Mouse (Mus musculus): ENCODE data around the gene Trex1. TPM values are rescaled to one million over a fixed set of nuclear protein-coding genes. Genes with fewer than 3 reads are reported as not detected.

Gene Trex1
- polyA plus RNA-seq (2015; fragmentation: Nextera tagmentation; extraction: Ambion mirVana): 13.6 and 14.2 TPM in 2 replicates

GRCm38 (mm10) chr9:109059136-109059903, at the start of gene Trex1:
Gene Trex1 (minus strand): TSS chr9:109059734.
- no peaks in the 10 kb centered on the region for H3K9me3 ChIP-seq (ENCODE audit: control insufficient read depth, low read length)
- WGBS: 27% methylated on average over 15 of the region's 15 CpGs
- H3K4me2 ChIP-seq (ENCODE audit: low read length): peak within 1 kb of the TSS; percentile 71
- no peaks in the 10 kb centered on the region for H3K27me3 ChIP-seq (replicated peaks; ENCODE audit: control insufficient read depth, insufficient read depth, low read length)
- peak within 1 kb of the TSS; percentile 78 for H3K27ac ChIP-seq (ENCODE audit: low read depth, low read length)
- ATAC-seq: peak; percentile 71
- H3K9ac ChIP-seq (ENCODE audit: low read depth, low read length): peak within 1 kb of the TSS; percentile 59
- H3K36me3 ChIP-seq (ENCODE audit: control insufficient read depth, insufficient read depth, low read length): peaks cover 30% of the 10 kb centered on the region
- H3K4me3 ChIP-seq (ENCODE audit: low read length): peak within 1 kb of the TSS; percentile 39
- peaks cover 23% of the 10 kb centered on the region for H3K4me1 ChIP-seq (ENCODE audit: control insufficient read depth, insufficient read depth, low read depth, low read length)

- Histone ChIP-seq H3K4me3 (ENCODE audit: low read length) (no peak overlapping the region), H3K27me3 (replicated peaks; ENCODE audit: control insufficient read depth, insufficient read depth, low read length) (no peaks in the 10 kb centered on the region), H3K36me3 (ENCODE audit: control insufficient read depth, insufficient read depth, low read length) (peaks cover 43% of the 10 kb centered on the region), H3K9ac (ENCODE audit: low read depth, low read length) (no peak overlapping the region), H3K4me1 (ENCODE audit: control insufficient read depth, insufficient read depth, low read depth, low read length) (peaks cover 4% of the 10 kb centered on the region; the same call in 1 of the 2 replicates), H3K4me2 (ENCODE audit: low read length) (no peak overlapping the region), H3K27ac (ENCODE audit: low read depth, low read length) (no peak overlapping the region), H3K9me3 (ENCODE audit: control insufficient read depth, low read length) (no peaks in the 10 kb centered on the region)
- WGBS: 76% methylated on average over 3 of the region's 6 CpGs
- no peak for ATAC-seq
Observed at GRCm38 (mm10) chr9:109107341-109107740, 47.8 kb upstream of the Trex1 start.

GRCm38 (mm10) chr9:109105648-109106047, 46.1 kb upstream of the Trex1 start:
- Histone ChIP-seq H3K27me3 (replicated peaks; ENCODE audit: control insufficient read depth, insufficient read depth, low read length) (no peaks in the 10 kb centered on the region), H3K36me3 (ENCODE audit: control insufficient read depth, insufficient read depth, low read length) (peaks cover 34% of the 10 kb centered on the region), H3K27ac (ENCODE audit: low read depth, low read length) (peak overlapping the region; percentile 34; the same call in 1 of the 2 replicates), H3K9me3 (ENCODE audit: control insufficient read depth, low read length) (no peaks in the 10 kb centered on the region), H3K4me3 (ENCODE audit: low read length) (no peak overlapping the region), H3K9ac (ENCODE audit: low read depth, low read length) (no peak overlapping the region), H3K4me2 (ENCODE audit: low read length) (no peak overlapping the region), H3K4me1 (ENCODE audit: control insufficient read depth, insufficient read depth, low read depth, low read length) (peaks cover 4% of the 10 kb centered on the region; the same call in 1 of the 2 replicates)
- 92% methylated on average over 12 of the region's 12 CpGs for WGBS
- no peak for ATAC-seq

- H3K36me3 ChIP-seq (ENCODE audit: control insufficient read depth, insufficient read depth, low read length): peaks cover 31% of the 10 kb centered on the region
- peak overlapping the region; percentile 59; the same call in 1 of the 2 replicates for H3K27ac ChIP-seq (ENCODE audit: low read depth, low read length)
Observed at GRCm38 (mm10) chr9:109105011-109105410, 45.5 kb upstream of the Trex1 start.

GRCm38 (mm10) chr9:109104083-109104482, 44.5 kb upstream of the Trex1 start:
- H3K4me1 ChIP-seq (ENCODE audit: control insufficient read depth, insufficient read depth, low read depth, low read length): peaks cover 11% of the 10 kb centered on the region
- no peak for ATAC-seq
- no peak overlapping the region for H3K27ac ChIP-seq (ENCODE audit: low read depth, low read length)
- H3K36me3 ChIP-seq (ENCODE audit: control insufficient read depth, insufficient read depth, low read length): peaks cover 23% of the 10 kb centered on the region
- H3K9ac ChIP-seq (ENCODE audit: low read depth, low read length): no peak overlapping the region
- WGBS: 89% methylated on average over 9 of the region's 9 CpGs
- H3K9me3 ChIP-seq (ENCODE audit: control insufficient read depth, low read length): no peaks in the 10 kb centered on the region
- no peak overlapping the region for H3K4me3 ChIP-seq (ENCODE audit: low read length)
- no peaks in the 10 kb centered on the region for H3K27me3 ChIP-seq (replicated peaks; ENCODE audit: control insufficient read depth, insufficient read depth, low read length)
- H3K4me2 ChIP-seq (ENCODE audit: low read length): no peak overlapping the region

More at GRCm38 (mm10) chr9:109105011-109105410, 45.5 kb upstream of the Trex1 start:
- no peaks in the 10 kb centered on the region for H3K9me3 ChIP-seq (ENCODE audit: control insufficient read depth, low read length)
- 63% methylated on average over 12 of the region's 12 CpGs for WGBS
- no peaks in the 10 kb centered on the region for H3K27me3 ChIP-seq (replicated peaks; ENCODE audit: control insufficient read depth, insufficient read depth, low read length)
- no peak overlapping the region for H3K9ac ChIP-seq (ENCODE audit: low read depth, low read length)
- H3K4me3 ChIP-seq (ENCODE audit: low read length): no peak overlapping the region
- no peak overlapping the region for H3K4me2 ChIP-seq (ENCODE audit: low read length)
- H3K4me1 ChIP-seq (ENCODE audit: control insufficient read depth, insufficient read depth, low read depth, low read length): peaks cover 4% of the 10 kb centered on the region; the same call in 1 of the 2 replicates
- peak; percentile 43; the same call in 1 of the 2 replicates for ATAC-seq

- H3K4me1 ChIP-seq (ENCODE audit: control insufficient read depth, insufficient read depth, low read depth, low read length): peaks cover 18% of the 10 kb centered on the region
- 74% methylated on average over 7 of the region's 7 CpGs for WGBS
- H3K27me3 ChIP-seq (replicated peaks; ENCODE audit: control insufficient read depth, insufficient read depth, low read length): no peaks in the 10 kb centered on the region
- H3K4me2 ChIP-seq (ENCODE audit: low read length): no peak overlapping the region
- no peak for ATAC-seq
- H3K4me3 ChIP-seq (ENCODE audit: low read length): no peak overlapping the region
- no peak overlapping the region; the same call in 1 of the 2 replicates for H3K27ac ChIP-seq (ENCODE audit: low read depth, low read length)
- no peaks in the 10 kb centered on the region for H3K9me3 ChIP-seq (ENCODE audit: control insufficient read depth, low read length)
- H3K9ac ChIP-seq (ENCODE audit: low read depth, low read length): no peak overlapping the region
- H3K36me3 ChIP-seq (ENCODE audit: control insufficient read depth, insufficient read depth, low read length): peaks cover 16% of the 10 kb centered on the region
Observed at GRCm38 (mm10) chr9:109103250-109103649, 43.7 kb upstream of the Trex1 start.

GRCm38 (mm10) chr9:109102541-109102940, 43.0 kb upstream of the Trex1 start:
- 82% methylated on average over 3 of the region's 3 CpGs for WGBS
- ATAC-seq: no peak
- Histone ChIP-seq H3K4me2 (ENCODE audit: low read length) (no peak overlapping the region), H3K27ac (ENCODE audit: low read depth, low read length) (no peak overlapping the region), H3K27me3 (replicated peaks; ENCODE audit: control insufficient read depth, insufficient read depth, low read length) (no peaks in the 10 kb centered on the region), H3K9ac (ENCODE audit: low read depth, low read length) (no peak overlapping the region), H3K9me3 (ENCODE audit: control insufficient read depth, low read length) (no peaks in the 10 kb centered on the region), H3K4me1 (ENCODE audit: control insufficient read depth, insufficient read depth, low read depth, low read length) (peaks cover 25% of the 10 kb centered on the region), H3K4me3 (ENCODE audit: low read length) (no peak overlapping the region), H3K36me3 (ENCODE audit: control insufficient read depth, insufficient read depth, low read length) (peaks cover 15% of the 10 kb centered on the region)

- no peaks in the 10 kb centered on the region for H3K27me3 ChIP-seq (replicated peaks; ENCODE audit: control insufficient read depth, insufficient read depth, low read length)
- no peak overlapping the region for H3K4me2 ChIP-seq (ENCODE audit: low read length)
- no peak overlapping the region for H3K4me3 ChIP-seq (ENCODE audit: low read length)
- H3K36me3 ChIP-seq (ENCODE audit: control insufficient read depth, insufficient read depth, low read length): peaks cover 13% of the 10 kb centered on the region
- peaks cover 31% of the 10 kb centered on the region for H3K4me1 ChIP-seq (ENCODE audit: control insufficient read depth, insufficient read depth, low read depth, low read length)
- no peak overlapping the region for H3K9ac ChIP-seq (ENCODE audit: low read depth, low read length)
- no peak for ATAC-seq
- 93% methylated on average over 5 of the region's 5 CpGs for WGBS
- H3K27ac ChIP-seq (ENCODE audit: low read depth, low read length): no peak overlapping the region
- H3K9me3 ChIP-seq (ENCODE audit: control insufficient read depth, low read length): no peaks in the 10 kb centered on the region
Observed at GRCm38 (mm10) chr9:109101933-109102445, 42.5 kb upstream of the Trex1 start.

GRCm38 (mm10) chr9:109100307-109100928, 40.9 kb upstream of the Trex1 start:
- ATAC-seq: no peak
- no peak overlapping the region for H3K27ac ChIP-seq (ENCODE audit: low read depth, low read length)
- no peak overlapping the region for H3K4me3 ChIP-seq (ENCODE audit: low read length)
- no peaks in the 10 kb centered on the region for H3K9me3 ChIP-seq (ENCODE audit: control insufficient read depth, low read length)
- no peaks in the 10 kb centered on the region for H3K27me3 ChIP-seq (replicated peaks; ENCODE audit: control insufficient read depth, insufficient read depth, low read length)
- H3K4me2 ChIP-seq (ENCODE audit: low read length): no peak overlapping the region
- H3K9ac ChIP-seq (ENCODE audit: low read depth, low read length): no peak overlapping the region
- peaks cover 41% of the 10 kb centered on the region for H3K4me1 ChIP-seq (ENCODE audit: control insufficient read depth, insufficient read depth, low read depth, low read length)
- WGBS: 86% methylated on average over 20 of the region's 20 CpGs
- H3K36me3 ChIP-seq (ENCODE audit: control insufficient read depth, insufficient read depth, low read length): peaks cover 3% of the 10 kb centered on the region; the same call in 1 of the 2 replicates

All from hindbrain, embryonic 16.5 days (tissue).